Mouse (Mus musculus) midbrain, embryonic 12.5 days (tissue): ENCODE results near the gene Ube2d1. TPM values are rescaled to one million over a fixed set of nuclear protein-coding genes. Genes with fewer than 3 reads are reported as not detected.

ENCODE experiments used
- polyA plus RNA-seq: library from polyadenylated mRNA; unstranded; fragments of >200 nt; fragmentation: Nextera tagmentation; extraction: Ambion mirVana; gene quantifications from 2 replicates; pipeline ENCODE4 v1.2.1, GENCODE M21; 2016

Gene Ube2d1
- polyA plus RNA-seq, 1 experiment from 2014 or later, result 140 TPM

Other genes starting within 250 kb of the Ube2d1 start
- gene Bicc1, start 125.6 kb downstream of the Ube2d1 start, polyA plus RNA-seq, result 9.5 and 15.2 TPM in 2 replicates
- gene Tfam, start 47.0 kb downstream of the Ube2d1 start, polyA plus RNA-seq, result 73.7 and 77.7 TPM in 2 replicates
- gene Cisd1, start 59.7 kb upstream of the Ube2d1 start, polyA plus RNA-seq, result 159 and 163 TPM in 2 replicates
- 24.4 and 25.4 TPM in 2 replicates for gene Ipmk, start 62.5 kb upstream of the Ube2d1 start, polyA plus RNA-seq